Mouse (Mus musculus) spleen, postnatal 14 days (tissue): ENCODE results near the gene Mpped2.

Experiments used
- DNase-seq, 2 experiments: peaks; one replicate each; pipeline ENCODE4 v3.0.0; 2021 to 2022; ENCODE audit warnings: low spot score in 2 of 2

The Mpped2 gene

GRCm38 (mm10) chr2:106855623-106856350 lies 162.7 kb downstream of the Mpped2 start:
- DNase-seq: no peak

DNA sequence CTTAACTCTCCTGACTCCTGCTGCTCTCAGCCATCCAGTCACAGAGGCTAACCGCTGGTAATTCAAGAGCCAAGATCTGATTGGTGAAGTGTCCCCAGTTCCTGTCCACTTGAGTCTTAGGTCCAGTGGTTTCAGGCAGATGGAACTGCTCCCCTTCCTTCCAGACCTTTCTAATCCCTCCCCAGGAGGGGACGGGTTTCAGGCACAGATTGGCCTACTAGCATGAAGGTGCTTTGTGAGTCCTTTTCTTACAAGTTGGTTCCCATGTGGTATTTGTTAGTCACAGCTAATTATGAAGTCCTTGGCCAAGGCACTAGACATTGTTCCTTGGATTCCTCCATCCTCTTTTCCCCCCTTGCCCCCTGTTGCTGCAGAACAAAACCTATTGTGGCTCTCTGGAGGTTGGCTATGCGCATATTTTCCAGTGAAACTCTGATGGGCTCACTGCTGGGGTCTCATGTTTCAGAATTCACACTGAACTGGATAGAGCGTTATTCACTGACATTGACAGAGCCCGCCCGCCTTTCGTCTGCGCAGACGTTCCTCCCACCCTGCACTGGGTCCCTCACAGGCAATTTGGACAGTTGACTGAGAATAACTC lies 163.4 kb downstream of the Mpped2 start:
- DNase-seq: no peak

GRCm38 (mm10) chr2:106857258-106857657 lies 164.2 kb downstream of the Mpped2 start:
- DNase-seq: no peak

GRCm38 (mm10) chr2:106857711-106858110 lies 164.6 kb downstream of the Mpped2 start:
- no peak for DNase-seq

DNA sequence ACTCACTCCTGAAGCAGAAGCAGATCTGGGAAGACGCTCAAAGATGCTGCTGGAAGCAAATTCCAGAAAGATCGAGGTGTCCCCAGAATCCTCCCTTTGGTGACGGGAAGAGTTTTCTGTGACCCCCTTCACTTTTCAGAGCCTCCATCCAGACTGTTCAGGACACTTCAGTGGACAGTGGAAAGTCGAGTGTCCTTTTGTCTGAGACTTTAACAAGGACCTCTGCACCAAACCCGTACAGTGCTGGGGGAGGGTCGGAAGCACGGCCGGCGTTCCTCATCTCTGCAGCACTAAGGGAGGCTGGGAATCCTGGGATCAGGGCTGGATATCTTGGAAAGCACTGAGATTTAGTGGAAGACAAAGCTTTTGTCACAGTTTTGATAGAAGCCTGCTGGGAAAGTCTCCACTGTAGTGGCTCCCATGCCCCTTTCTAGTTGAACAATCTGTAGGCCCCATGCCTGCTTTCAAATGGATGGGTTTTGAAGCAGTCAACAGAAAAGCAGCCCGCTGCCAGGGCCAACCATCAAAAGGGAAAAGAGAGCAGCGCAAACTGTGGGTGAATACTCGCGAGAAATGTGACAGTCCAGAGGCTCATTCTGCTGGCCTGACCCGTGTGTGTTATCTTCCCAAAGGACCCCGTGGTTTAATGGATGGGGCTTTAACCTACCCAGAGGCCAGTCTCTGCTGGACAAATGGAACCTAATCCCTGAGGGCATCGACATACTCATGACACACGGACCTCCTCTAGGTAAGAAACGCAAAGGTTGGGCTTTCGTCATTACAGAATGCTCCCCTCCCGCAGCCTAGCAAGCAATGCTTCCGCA lies 168.0 kb downstream of the Mpped2 start:
- no peak for DNase-seq

GRCm38 (mm10) chr2:106863050-106863653 lies 170.1 kb downstream of the Mpped2 start:
- no peak for DNase-seq

GRCm38 (mm10) chr2:106865148-106865786 lies 172.2 kb downstream of the Mpped2 start:
- DNase-seq: no peak

DNA sequence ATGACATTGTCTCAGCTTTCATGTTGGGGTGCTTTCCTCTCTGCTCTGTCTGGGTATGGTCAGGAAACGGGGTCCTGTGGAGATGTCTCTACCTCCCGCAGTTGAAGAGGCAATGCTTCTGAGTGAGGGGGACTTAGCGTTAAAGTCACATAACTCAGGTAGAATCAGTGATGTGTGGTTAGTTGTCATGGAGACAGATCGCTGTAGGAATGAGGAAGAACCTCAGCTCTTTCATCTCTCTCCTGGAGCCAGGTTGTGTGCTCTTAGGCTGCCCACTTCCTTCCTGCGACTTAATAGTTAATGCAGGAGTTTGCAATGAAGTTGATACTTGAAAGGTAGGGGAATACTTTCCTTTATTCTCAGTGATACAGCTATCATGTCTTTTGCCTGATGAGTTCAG lies 173.2 kb downstream of the Mpped2 start:
- DNase-seq: no peak

- DNase-seq: no peak
These were observed 177.8 kb downstream of the Mpped2 start for GRCm38 (mm10) chr2:106870886-106871285.

GRCm38 (mm10) chr2:106873166-106873565 lies 180.1 kb downstream of the Mpped2 start:
- no peak for DNase-seq

DNA sequence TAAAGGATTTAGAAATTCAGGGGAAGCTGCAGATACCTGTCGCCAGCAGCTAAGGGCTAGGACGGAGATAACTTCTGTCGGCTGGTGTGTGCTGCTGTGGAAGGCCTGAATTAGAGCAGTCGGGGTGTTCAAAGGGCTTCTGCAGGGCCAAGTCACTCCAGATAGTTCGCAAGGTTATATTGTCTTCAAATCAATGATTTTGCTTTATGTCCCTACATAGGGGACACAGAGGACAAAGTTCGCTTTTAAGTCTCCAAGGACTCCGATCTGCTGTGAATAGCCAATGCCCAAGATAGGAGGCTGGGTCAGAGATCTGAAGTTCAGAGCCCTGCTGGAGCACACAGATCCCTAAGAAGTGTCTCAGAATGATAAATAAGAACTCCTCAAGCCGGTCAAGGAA lies 190.3 kb downstream of the Mpped2 start:
- DNase-seq: no peak

GRCm38 (mm10) chr2:106888174-106888573 lies 195.1 kb downstream of the Mpped2 start:
- no peak for DNase-seq

DNA sequence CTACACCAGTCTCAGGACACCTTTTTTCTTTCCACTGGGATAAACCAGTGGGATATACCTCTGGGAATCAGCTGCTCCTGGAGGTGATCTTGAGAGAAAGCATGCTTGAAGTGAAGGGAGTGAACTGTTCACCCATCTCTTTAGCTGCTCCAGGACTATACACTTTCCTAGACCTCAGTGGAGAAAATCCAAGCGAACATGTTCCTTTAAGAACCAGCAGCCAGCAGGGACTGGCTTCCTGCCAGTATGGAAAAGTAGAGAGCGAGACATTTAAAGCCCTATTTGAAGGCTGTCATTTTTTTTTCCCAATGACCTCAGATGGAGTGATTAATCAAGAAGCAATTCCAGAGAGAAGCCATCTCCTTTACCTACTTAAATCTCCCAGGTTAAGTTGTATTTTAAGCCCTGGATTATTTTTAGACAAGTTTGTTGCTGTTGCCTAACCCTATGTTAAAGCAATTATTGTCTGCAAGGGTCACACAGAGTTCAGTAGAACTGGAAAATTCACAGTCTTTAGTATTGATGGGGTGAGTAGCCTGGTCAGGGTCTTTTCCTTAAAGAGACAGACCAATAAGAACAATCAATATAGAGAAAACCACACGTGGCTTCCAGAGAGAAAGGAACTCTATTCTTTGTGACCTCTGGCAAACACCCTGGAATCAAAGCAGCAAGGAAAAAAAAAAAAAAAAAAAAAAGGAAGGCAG lies 196.4 kb downstream of the Mpped2 start:
- DNase-seq: no peak

- DNase-seq: no peak
These were observed 200.3 kb downstream of the Mpped2 start for GRCm38 (mm10) chr2:106893376-106893775.

GRCm38 (mm10) chr2:106895326-106896023 lies 202.4 kb downstream of the Mpped2 start:
- DNase-seq: no peak

- DNase-seq: no peak
These were observed 202.9 kb downstream of the Mpped2 start for GRCm38 (mm10) chr2:106896024-106896384.

DNA sequence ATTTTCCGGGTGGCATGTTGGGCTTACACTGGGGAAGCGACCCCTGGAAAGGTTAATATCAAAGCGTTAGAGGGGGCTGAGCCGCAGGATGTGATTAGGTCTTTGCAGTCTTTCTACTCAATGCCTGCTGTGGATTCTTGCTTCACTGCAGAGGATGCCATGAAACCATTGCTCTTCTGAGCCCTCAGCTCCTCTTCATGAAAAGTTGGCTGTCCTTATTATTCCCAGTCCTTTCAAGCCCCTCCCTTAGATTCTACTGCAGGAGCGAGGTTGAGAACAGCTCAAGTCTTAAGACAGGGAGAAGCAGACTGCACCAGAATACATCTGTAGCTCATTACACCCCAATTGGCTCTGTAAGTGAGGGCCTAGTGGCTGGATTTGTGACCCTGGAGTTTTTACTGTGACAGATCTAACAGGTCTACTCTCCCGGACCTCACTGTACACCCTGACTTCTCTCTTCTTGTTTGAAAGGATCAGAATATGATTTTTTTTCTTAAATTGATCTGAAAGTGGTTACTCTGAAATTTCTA lies 218.9 kb downstream of the Mpped2 start:
- DNase-seq: no peak
